Mouse (Mus musculus): ENCODE data around the gene Keap1.

GRCm38 (mm10) chr9:21198960-21199359, 40.2 kb downstream of the Keap1 start:
- TF ChIP-seq ZC3H11A (IDR thresholded peaks at IDR 0.05; ENCODE audit: borderline replicate concordance, low read depth, low read length) (no peak), HCFC1 (IDR thresholded peaks at IDR 0.05; ENCODE audit: borderline replicate concordance, insufficient read depth, low read length) (no peak), MAFK (IDR thresholded peaks at IDR 0.05; ENCODE audit: insufficient read depth, low read depth, low read length) (no peak), ZNF384 (IDR thresholded peaks at IDR 0.05; ENCODE audit: low read depth, low read length) (no peak), CHD2 (IDR thresholded peaks at IDR 0.05; ENCODE audit: low read depth, low read length) (no peak)

All from ES-E14 (cell line).